Mouse (Mus musculus) bone marrow, adult 2 months (tissue): ENCODE results near the gene Krt72. TPM values are rescaled to one million over a fixed set of nuclear protein-coding genes. Genes with fewer than 3 reads are reported as not detected.

ENCODE experiments used
- H3K27ac ChIP-seq: fragments of 200-500 bp; 2 replicates; pipeline ENCODE4 v1.5.1; 2012; ENCODE audit warnings: low read depth, mild to moderate bottlenecking, control low read depth, inconsistent platforms, low read length; ENCODE audit not compliant: control insufficient read depth, poor library complexity, insufficient read depth
- H3K4me1 ChIP-seq: fragments of 200-500 bp; 2 replicates; pipeline ENCODE4 v1.6.1; 2011; ENCODE audit warnings: low read length; ENCODE audit not compliant: control insufficient read depth, insufficient read depth
- H3K4me3 ChIP-seq: fragments of 200-500 bp; replicated peaks from 2 replicates; pipeline ENCODE3; 2011; ENCODE audit warnings: mild to moderate bottlenecking, low read depth, low read length, control low read depth; ENCODE audit not compliant: control insufficient read depth
- CTCF ChIP-seq: fragments of 200-500 bp; IDR thresholded peaks from 2 replicates; pipeline ENCODE4 v1.5.1; 2011; ENCODE audit warnings: low read length, control low read depth; ENCODE audit not compliant: control insufficient read depth, insufficient read depth
- POLR2A ChIP-seq: fragments of 200-500 bp; IDR thresholded peaks from 2 replicates; pipeline ENCODE4 v1.6.1; 2011; ENCODE audit warnings: low read depth, mild to moderate bottlenecking, control low read depth, low read length, borderline replicate concordance; ENCODE audit not compliant: control insufficient read depth
- WGBS: fragments of 180-500 bp; shearing (Covaris S2); methylation state at CpG from one replicate; pipeline ENCODE4 v1.1.7; 2018; 5-methylcytosine and 5-hydroxymethylcytosine counted together
- polyA plus RNA-seq: library from polyadenylated mRNA; stranded (reverse); fragments of >200 nt; gene quantifications from 2 replicates; pipeline ENCODE4 v1.2.4, GENCODE M21; 2011; ENCODE audit warnings: low replicate concordance; ENCODE audit not compliant: missing spikeins, insufficient read depth, insufficient read length

Krt72 gene
- polyA plus RNA-seq = not detected in 2 replicates

DNA sequence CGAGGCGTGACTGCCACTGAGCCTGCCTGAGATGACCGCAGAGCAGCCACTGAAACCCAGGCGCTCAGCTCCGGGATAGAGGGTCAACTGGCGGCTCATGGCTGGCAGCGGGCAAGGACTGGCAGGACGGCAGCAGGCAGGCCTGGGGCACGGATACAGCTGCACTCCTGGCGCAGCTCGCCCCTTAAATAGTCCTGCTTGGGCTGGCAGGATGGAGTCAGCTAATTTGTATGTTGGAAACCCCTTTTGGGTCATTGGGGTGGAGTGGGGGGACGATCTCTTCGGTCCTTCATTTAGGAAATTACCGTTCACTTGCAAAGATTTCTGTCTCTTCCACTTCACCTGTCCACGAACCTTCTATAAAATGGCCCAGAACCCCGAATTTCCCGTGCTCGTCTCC, at the start of gene Krt72:
Krt72 (minus strand) TSS at position 101 of the 400 bp plus-strand sequence.
- 86% methylated on average over 18 of the region's 18 CpGs for WGBS

DNA sequence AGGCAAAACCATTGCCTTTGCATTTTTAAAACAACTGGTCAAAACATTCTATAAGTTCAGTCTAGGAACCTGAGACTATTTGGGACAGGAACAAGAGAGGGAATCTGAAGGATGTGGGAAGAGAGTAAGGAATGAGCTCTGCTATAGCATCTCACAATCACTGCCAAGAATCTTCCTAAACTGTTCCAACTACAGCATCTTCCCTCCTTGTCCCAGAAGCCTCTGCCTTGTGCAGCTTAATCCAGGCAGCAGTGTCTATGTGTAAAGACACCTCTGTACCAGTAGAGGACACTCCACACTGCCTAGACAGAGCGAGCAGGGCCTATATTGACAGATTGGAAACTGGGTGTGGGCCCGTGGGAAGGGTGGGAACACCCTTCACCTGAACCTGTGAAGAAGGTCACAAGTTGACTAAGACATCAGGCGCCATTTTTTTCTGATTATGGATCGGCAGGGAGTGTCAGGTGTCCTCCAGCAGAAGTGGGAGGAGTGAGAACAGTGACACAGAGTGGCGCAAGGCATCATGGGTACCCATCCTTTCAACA, 48.6 kb upstream of the Krt72 start:
- no peak overlapping the region for H3K4me3 ChIP-seq
- no peak for TF ChIP-seq CTCF
- TF ChIP-seq POLR2A = no peak
- 61% methylated on average over 5 of the region's 5 CpGs for WGBS
- H3K27ac ChIP-seq = no peak overlapping the region
- H3K4me1 ChIP-seq = no peaks in the 10 kb centered on the region

More for the DNA sequence above, at the start of gene Krt72:
- TF ChIP-seq POLR2A = no peak
- no peak for TF ChIP-seq CTCF
- Histone ChIP-seq H3K4me3 (no peak within 1 kb of the TSS), H3K27ac (no peak within 1 kb of the TSS), H3K4me1 (no peaks in the 10 kb centered on the region)

DNA sequence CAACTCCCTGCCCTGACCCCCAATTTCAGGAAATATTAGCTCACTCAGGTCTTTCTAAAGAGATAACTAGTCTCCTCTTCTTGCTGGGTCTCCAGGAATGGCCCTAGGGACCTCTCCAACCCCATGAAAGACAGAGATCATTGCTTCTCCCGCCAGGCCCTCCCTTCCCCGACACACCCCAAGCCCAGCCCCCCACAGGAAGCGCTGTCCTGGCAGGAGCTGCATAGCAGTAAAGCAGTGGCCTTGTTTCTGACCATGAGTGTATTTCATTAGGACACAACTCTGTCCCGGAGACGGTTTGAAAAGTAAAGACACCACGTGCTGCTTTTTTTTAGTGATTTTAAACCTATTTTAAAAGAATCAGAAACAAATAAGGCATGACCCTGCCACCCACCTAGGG, 46.9 kb upstream of the Krt72 start:
- no peaks in the 10 kb centered on the region for H3K4me1 ChIP-seq
- no peak overlapping the region for H3K27ac ChIP-seq
- H3K4me3 ChIP-seq = no peak overlapping the region
- no peak for TF ChIP-seq POLR2A
- TF ChIP-seq CTCF = no peak
- WGBS = 51% methylated on average over 6 of the region's 6 CpGs

DNA sequence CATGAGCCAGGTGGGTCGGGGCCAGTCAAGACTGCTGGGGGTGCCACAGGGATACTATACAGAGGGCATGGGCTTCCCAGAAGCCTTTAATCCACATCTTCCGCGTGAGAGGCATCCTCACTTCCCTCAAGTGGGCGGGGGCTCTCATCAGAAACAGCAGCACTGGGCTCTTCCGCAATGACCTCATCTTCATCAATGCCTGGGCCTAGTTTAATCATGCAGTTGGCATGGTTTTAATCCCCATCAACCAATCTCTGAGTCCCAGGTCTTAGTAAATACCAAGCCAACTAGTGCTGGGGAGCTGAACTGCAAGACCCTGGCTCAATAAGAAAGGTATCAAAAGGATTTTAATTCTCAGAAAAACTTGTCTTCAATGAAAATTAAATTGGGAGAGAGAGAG, 43.2 kb upstream of the Krt72 start:
- WGBS = 65% methylated on average over 5 of the region's 5 CpGs
- Histone ChIP-seq H3K4me1 (no peaks in the 10 kb centered on the region; the same call in 1 of the 2 replicates), H3K27ac (no peak overlapping the region), H3K4me3 (no peak overlapping the region)
- TF ChIP-seq CTCF (no peak), POLR2A (no peak)

DNA sequence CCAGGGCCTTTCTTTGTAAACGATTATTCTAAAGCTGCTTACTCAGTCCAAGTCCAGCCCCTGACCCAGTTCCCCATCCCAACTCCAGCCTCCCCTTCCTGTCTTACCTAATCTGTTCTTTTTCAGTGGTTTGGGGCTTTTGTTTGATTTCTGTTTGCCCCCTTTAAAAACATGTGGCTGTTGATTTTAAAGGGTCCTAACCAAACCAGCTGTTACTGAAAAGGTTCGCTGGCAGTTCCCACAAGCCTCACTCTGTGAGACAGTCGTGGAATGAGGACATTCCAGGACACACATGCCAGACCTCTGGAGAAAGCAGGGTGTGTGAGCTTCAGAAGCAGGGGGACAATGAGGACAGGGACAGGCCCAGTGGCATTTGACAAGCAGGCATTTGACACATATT, 35.5 kb upstream of the Krt72 start:
- WGBS = 26% methylated on average over 3 of the region's 3 CpGs
- TF ChIP-seq CTCF = no peak
- no peak for TF ChIP-seq POLR2A
- no peak overlapping the region for H3K27ac ChIP-seq
- no peaks in the 10 kb centered on the region for H3K4me1 ChIP-seq
- no peak overlapping the region for H3K4me3 ChIP-seq

DNA sequence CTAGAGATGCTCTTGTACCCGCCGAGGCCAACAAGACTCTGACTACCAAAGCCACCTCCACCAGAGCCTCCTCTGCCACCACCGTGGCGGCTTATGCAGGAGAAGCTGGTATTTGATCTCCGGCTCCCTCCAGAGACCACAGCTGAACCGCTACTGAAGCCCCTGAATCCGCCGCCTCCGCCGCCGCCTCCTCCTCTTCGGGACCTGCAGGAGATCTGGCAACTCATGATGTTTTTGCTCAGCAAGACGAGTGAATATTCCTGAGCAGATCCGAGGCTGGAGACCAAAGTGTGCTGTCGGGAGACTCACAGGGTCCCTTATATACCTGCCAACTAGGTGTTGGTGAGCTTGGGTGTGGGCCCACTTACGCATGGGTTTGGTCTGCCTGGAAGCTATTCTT, 31.6 kb upstream of the Krt72 start, which contains the start of gene Krt2:
Krt2 (minus strand) TSS at position 295 of the 400 bp plus-strand sequence.
- no peaks in the 10 kb centered on the region for H3K4me1 ChIP-seq
- no peak within 1 kb of the TSS for H3K4me3 ChIP-seq
- TF ChIP-seq POLR2A = no peak
- TF ChIP-seq CTCF = no peak
- WGBS = 76% methylated on average over 16 of the region's 16 CpGs
- H3K27ac ChIP-seq = no peak within 1 kb of the TSS

DNA sequence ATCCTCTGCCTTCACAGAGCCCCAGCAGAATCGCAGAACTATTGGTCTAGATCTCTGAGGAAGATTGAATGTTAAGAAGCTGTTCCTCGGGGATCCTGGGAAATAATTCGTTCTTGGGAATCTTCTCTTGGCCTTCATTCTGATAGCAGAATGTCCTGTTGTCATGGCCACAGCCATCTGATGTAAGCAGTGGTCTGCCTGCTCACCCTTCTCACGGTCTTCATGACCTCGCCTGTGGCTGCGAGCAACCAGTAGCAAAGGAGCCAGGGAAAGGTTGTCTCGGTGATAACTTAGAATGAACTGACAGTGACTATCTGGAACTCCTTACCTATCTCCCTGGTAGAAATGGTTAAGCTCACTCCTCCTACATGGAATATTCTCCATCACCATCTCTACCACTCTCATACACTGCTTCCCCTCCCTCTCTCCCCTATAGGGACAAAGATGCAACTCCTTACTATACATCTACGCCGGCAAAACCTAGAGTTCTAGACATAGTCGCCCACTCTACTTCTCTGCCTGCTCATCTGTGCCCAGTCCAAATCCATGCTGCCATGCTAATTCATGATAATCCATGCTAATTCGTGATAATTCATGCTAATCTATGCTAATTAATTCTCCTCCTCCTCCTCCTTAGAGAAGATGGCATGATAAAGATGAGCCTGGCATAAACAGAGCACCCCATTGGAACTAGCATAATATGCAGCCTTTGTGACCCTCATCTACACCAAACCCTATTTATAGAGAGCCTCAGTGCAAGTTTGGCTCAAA, 17.0 kb upstream of the Krt72 start:
- Histone ChIP-seq H3K27ac (no peak overlapping the region), H3K4me1 (no peaks in the 10 kb centered on the region), H3K4me3 (no peak overlapping the region)
- 77% methylated on average over 11 of the region's 11 CpGs for WGBS
- TF ChIP-seq CTCF = no peak
- TF ChIP-seq POLR2A = no peak

DNA sequence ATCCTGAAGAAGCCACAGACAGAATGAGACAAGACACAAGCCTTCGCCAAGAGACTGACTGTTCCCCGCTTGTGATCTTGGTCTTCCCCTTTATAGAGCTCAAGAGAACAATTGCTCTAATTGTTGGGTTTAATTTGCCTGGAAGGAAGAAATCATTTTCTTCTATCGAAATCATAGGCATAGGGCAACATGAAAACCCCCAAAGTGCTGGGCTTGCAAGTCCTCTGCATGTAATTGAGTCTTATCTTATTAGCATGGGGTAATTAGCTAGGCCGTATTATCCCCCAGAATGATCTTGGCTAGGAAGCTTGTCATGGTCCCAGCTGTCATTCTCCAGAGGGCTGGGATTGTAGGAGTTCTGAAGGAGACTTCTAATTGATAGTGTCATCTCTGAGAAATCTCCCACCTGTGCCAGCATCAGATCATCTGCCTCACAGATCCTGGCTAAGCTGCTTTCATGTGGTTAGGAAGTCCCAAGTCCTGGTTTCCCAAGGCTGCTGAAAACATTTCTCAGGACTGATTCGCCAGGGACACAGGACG, 16.1 kb upstream of the Krt72 start, which contains the start of gene Krt73:
Krt73 (minus strand) TSS at position 51 of the 540 bp plus-strand sequence.
- no peak for TF ChIP-seq CTCF
- no peak for TF ChIP-seq POLR2A
- Histone ChIP-seq H3K27ac (no peak within 1 kb of the TSS), H3K4me1 (no peaks in the 10 kb centered on the region), H3K4me3 (no peak within 1 kb of the TSS)
- WGBS = 80% methylated on average over 6 of the region's 6 CpGs

DNA sequence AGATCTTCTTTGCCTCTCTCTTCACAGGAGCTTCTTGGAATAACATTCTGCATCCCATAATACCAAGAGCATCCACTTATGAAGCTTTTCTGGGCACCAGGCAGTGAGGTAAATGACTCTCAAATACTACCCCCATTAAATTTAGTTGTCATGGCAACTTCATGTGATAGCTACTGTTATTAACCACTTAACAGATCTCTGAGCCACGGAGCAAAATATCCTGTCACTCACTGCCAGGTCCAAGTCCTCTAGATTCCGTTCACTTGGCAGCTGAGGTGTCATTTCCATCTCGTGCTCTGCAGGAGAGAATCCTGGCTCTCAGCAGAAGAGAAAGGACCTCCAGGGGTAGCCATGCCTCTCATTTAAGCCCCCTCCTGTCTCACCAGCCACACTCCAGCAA, 4.6 kb upstream of the Krt72 start:
- Histone ChIP-seq H3K27ac (no peak overlapping the region), H3K4me3 (no peak overlapping the region), H3K4me1 (no peaks in the 10 kb centered on the region)
- 21% methylated on average over 3 of the region's 3 CpGs for WGBS
- TF ChIP-seq CTCF = no peak
- TF ChIP-seq POLR2A = no peak
